Mouse (Mus musculus) liver, postnatal 0 days (tissue): Measurements from ENCODE around the gene Chrnd. TPM values are rescaled to one million over a fixed set of nuclear protein-coding genes. Genes with fewer than 3 reads are reported as not detected.

Experiments used
- ATAC-seq: fragments of 200-750 bp; cut with Nextera tagmentation; 2 replicates; pipeline ENCODE4 v1.8.0; 2017; ENCODE audit warnings: mild to moderate bottlenecking, moderate library complexity
- DNase-seq: peaks from one replicate; pipeline ENCODE4 v3.0.0-alpha.2; 2016
- H3K27ac ChIP-seq: fragments of 300-500 bp; sonication (generic); 2 replicates; pipeline ENCODE4 v1.5.1; 2014; ENCODE audit warnings: antibody characterized with exemption, moderate library complexity, mild to moderate bottlenecking, low read depth
- H3K27me3 ChIP-seq: fragments of 300-500 bp; sonication (generic); 2 replicates; pipeline ENCODE4 v1.6.1; 2014; ENCODE audit warnings: low read length, control low read depth, mixed read lengths; ENCODE audit not compliant: insufficient read depth
- H3K36me3 ChIP-seq: fragments of 300-500 bp; sonication (generic); replicated peaks from 2 replicates; pipeline ENCODE4 v1.6.1; 2014; ENCODE audit warnings: mild to moderate bottlenecking, control low read depth, low read length, moderate library complexity, mixed read lengths; ENCODE audit not compliant: insufficient read depth
- H3K4me1 ChIP-seq: fragments of 300-500 bp; sonication (generic); 2 replicates; pipeline ENCODE4 v1.6.1; 2014; ENCODE audit warnings: antibody characterized with exemption, mild to moderate bottlenecking, control low read depth; ENCODE audit not compliant: insufficient read depth
- H3K4me2 ChIP-seq: fragments of 300-500 bp; sonication (generic); 2 replicates; pipeline ENCODE4 v1.6.1; 2014; ENCODE audit warnings: low read depth, mild to moderate bottlenecking, low read length, moderate library complexity, mixed read lengths
- H3K4me3 ChIP-seq: fragments of 300-500 bp; sonication (generic); 2 replicates; pipeline ENCODE4 v1.5.1; 2014; ENCODE audit warnings: low read depth, low read length
- H3K9ac ChIP-seq: fragments of 300-500 bp; sonication (generic); replicated peaks from 2 replicates; pipeline ENCODE4 v1.6.1; 2014; ENCODE audit warnings: mild to moderate bottlenecking, moderate library complexity
- H3K9me3 ChIP-seq: fragments of 300-500 bp; sonication (generic); 2 replicates; pipeline ENCODE4 v1.6.1; 2016; ENCODE audit warnings: mild to moderate bottlenecking, control low read depth, low read length, mixed read lengths
- CTCF ChIP-seq: sonication (generic); IDR thresholded peaks from 2 replicates; pipeline ENCODE4 v1.5.1; 2016; ENCODE audit warnings: antibody characterized with exemption, low read depth
- EP300 ChIP-seq: IDR thresholded peaks from 2 replicates; pipeline ENCODE4 v1.6.1; 2016; ENCODE audit warnings: antibody characterized with exemption, low read depth, mild to moderate bottlenecking
- WGBS: fragments of 180-500 bp; shearing (Covaris S2); extraction: QIAGEN DNeasy Blood & Tissue Kit; methylation state at CpG from one replicate; pipeline ENCODE4 v1.1.7; 2014; ENCODE audit not compliant: insufficient replicate concordance; 5-methylcytosine and 5-hydroxymethylcytosine counted together
- polyA plus RNA-seq: library from polyadenylated mRNA; unstranded; fragments of >200 nt; fragmentation: Nextera tagmentation; extraction: Ambion mirVana; gene quantifications from 2 replicates; pipeline ENCODE4 v1.2.1, GENCODE M21; 2015

Chrnd gene
- polyA plus RNA-seq, 1 experiment from 2014 or later: not detected

GRCm38 (mm10) chr1:87180896-87181295, 9.5 kb upstream of the Chrnd start:
- no peak overlapping the region for H3K27ac ChIP-seq
- no peak for DNase-seq
- peaks cover 33% of the 10 kb centered on the region for H3K27me3 ChIP-seq
- H3K4me2 ChIP-seq: no peak overlapping the region
- no peak overlapping the region for H3K9ac ChIP-seq
- no peak overlapping the region for H3K4me3 ChIP-seq
- no peak for ATAC-seq
- 27% methylated on average over 5 of the region's 5 CpGs for WGBS
- TF ChIP-seq EP300 (no peak), CTCF (no peak)
- no peaks in the 10 kb centered on the region for H3K9me3 ChIP-seq
- H3K4me1 ChIP-seq: peaks cover 3% of the 10 kb centered on the region; the same call in 1 of the 2 replicates
- H3K36me3 ChIP-seq: no peaks in the 10 kb centered on the region

GRCm38 (mm10) chr1:87183013-87183412, 7.4 kb upstream of the Chrnd start, which contains the start of gene Prss56:
Gene Prss56 (plus strand): TSS chr1:87183313.
- TF ChIP-seq CTCF (no peak), EP300 (no peak)
- H3K4me2 ChIP-seq: no peak within 1 kb of the TSS
- peaks cover 53% of the 10 kb centered on the region for H3K27me3 ChIP-seq
- H3K36me3 ChIP-seq: no peaks in the 10 kb centered on the region
- no peak within 1 kb of the TSS for H3K27ac ChIP-seq
- WGBS: 52% methylated on average over 9 of the region's 9 CpGs
- peaks cover 8% of the 10 kb centered on the region for H3K4me1 ChIP-seq
- ATAC-seq (no peak), DNase-seq (no peak)
- H3K9ac ChIP-seq: no peak within 1 kb of the TSS
- H3K4me3 ChIP-seq: no peak within 1 kb of the TSS
- H3K9me3 ChIP-seq: no peaks in the 10 kb centered on the region

- 26% methylated on average over 15 of the region's 15 CpGs for WGBS
- H3K4me1 ChIP-seq: peaks cover 8% of the 10 kb centered on the region
- H3K9me3 ChIP-seq: no peaks in the 10 kb centered on the region
- H3K27me3 ChIP-seq: peaks cover 52% of the 10 kb centered on the region
- no peak overlapping the region for H3K27ac ChIP-seq
- no peak overlapping the region for H3K4me2 ChIP-seq
- no peak overlapping the region for H3K9ac ChIP-seq
- TF ChIP-seq EP300 (no peak), CTCF (no peak)
- H3K36me3 ChIP-seq: no peaks in the 10 kb centered on the region
- ATAC-seq (no peak), DNase-seq (peak; percentile 26)
- H3K4me3 ChIP-seq: no peak overlapping the region
Observed at GRCm38 (mm10) chr1:87183998-87184750, 6.2 kb upstream of the Chrnd start.

- H3K27ac ChIP-seq: no peak overlapping the region
Observed at GRCm38 (mm10) chr1:87184751-87185139, 5.7 kb upstream of the Chrnd start.

GRCm38 (mm10) chr1:87185526-87185925, 4.9 kb upstream of the Chrnd start:
- no peak for DNase-seq
- Histone ChIP-seq H3K27me3 (peaks cover 50% of the 10 kb centered on the region), H3K9ac (no peak overlapping the region), H3K27ac (no peak overlapping the region), H3K36me3 (no peaks in the 10 kb centered on the region), H3K9me3 (no peaks in the 10 kb centered on the region), H3K4me2 (no peak overlapping the region), H3K4me1 (peaks cover 8% of the 10 kb centered on the region), H3K4me3 (no peak overlapping the region)
- TF ChIP-seq EP300 (no peak), CTCF (no peak; the same call in 1 of the 2 replicates)
- ATAC-seq: no peak
- 15% methylated on average over 13 of the region's 13 CpGs for WGBS

More at GRCm38 (mm10) chr1:87184751-87185139, 5.7 kb upstream of the Chrnd start:
- no peak overlapping the region for H3K9ac ChIP-seq
- DNase-seq: peak; percentile 80
- no peak for TF ChIP-seq EP300
- peak; percentile 75 for TF ChIP-seq CTCF
- ATAC-seq: peak; percentile 73
- WGBS: 10% methylated on average over 20 of the region's 20 CpGs
- H3K4me2 ChIP-seq: no peak overlapping the region
- H3K27me3 ChIP-seq: peaks cover 50% of the 10 kb centered on the region
- H3K4me3 ChIP-seq: no peak overlapping the region
- H3K9me3 ChIP-seq: no peaks in the 10 kb centered on the region
- no peaks in the 10 kb centered on the region for H3K36me3 ChIP-seq
- H3K4me1 ChIP-seq: peaks cover 8% of the 10 kb centered on the region

GRCm38 (mm10) chr1:87186261-87187036, 4.0 kb upstream of the Chrnd start:
- ATAC-seq (peak; percentile 34; the same call in 1 of the 2 replicates), DNase-seq (no peak)
- H3K4me1 ChIP-seq: peaks cover 8% of the 10 kb centered on the region
- TF ChIP-seq CTCF: no peak
- no peak for TF ChIP-seq EP300
- no peaks in the 10 kb centered on the region for H3K36me3 ChIP-seq
- H3K9ac ChIP-seq: peak overlapping the region; percentile 27; the same call in 1 of the 2 replicates
- H3K27ac ChIP-seq: no peak overlapping the region
- peak overlapping the region; percentile 51 for H3K4me3 ChIP-seq
- H3K9me3 ChIP-seq: no peaks in the 10 kb centered on the region
- WGBS: 1% methylated on average over 40 of the region's 54 CpGs
- peaks cover 46% of the 10 kb centered on the region for H3K27me3 ChIP-seq
- H3K4me2 ChIP-seq: peak overlapping the region; percentile 83
